Mouse (Mus musculus) G1E (cell line): ENCODE data around the gene Ifnar2. TPM values are rescaled to one million over a fixed set of nuclear protein-coding genes. Genes with fewer than 3 reads are reported as not detected.

Source experiments
- ATAC-seq: 2 replicates; pipeline ENCODE4 v1.8.0; 2016; ENCODE audit warnings: mild to moderate bottlenecking; ENCODE audit not compliant: insufficient number of reproducible peaks, poor library complexity, low FRiP score, severe bottlenecking; ENCODE audit errors: extremely low read depth
- DNase-seq: peaks from one replicate; pipeline ENCODE4 v3.0.0; 2012; ENCODE audit warnings: low spot score
- H3K27me3 ChIP-seq: 2 replicates; pipeline ENCODE4 v1.6.1; 2012; ENCODE audit warnings: mild to moderate bottlenecking, low read length, inconsistent platforms; ENCODE audit not compliant: insufficient read depth
- H3K36me3 ChIP-seq: replicated peaks from 2 replicates; pipeline ENCODE3; 2012; ENCODE audit warnings: mild to moderate bottlenecking, inconsistent platforms
- H3K4me1 ChIP-seq: 2 replicates; pipeline ENCODE4 v1.6.1; 2012; ENCODE audit warnings: low read depth, low read length, inconsistent platforms, mixed read lengths; ENCODE audit not compliant: insufficient read depth
- H3K4me3 ChIP-seq: 2 replicates; pipeline ENCODE4 v1.5.1; 2012; ENCODE audit warnings: low read depth, mild to moderate bottlenecking, inconsistent platforms, low read length, moderate library complexity, mixed read lengths
- H3K9me3 ChIP-seq: replicated peaks from 2 replicates; pipeline ENCODE4 v1.6.1; 2012; ENCODE audit warnings: inconsistent platforms
- CTCF ChIP-seq: IDR thresholded peaks from 2 replicates; pipeline ENCODE4 v1.5.1; 2012; ENCODE audit warnings: low read depth, low read length, inconsistent platforms, mixed read lengths
- GATA1 ChIP-seq: IDR thresholded peaks from 2 replicates; pipeline ENCODE4 v1.6.1; 2012; ENCODE audit warnings: borderline replicate concordance, low read length, inconsistent platforms, mixed read lengths
- GATA2 ChIP-seq: IDR thresholded peaks from 2 replicates; pipeline ENCODE4 v1.6.1; 2012; ENCODE audit warnings: low read depth, low read length, inconsistent platforms, borderline replicate concordance
- POLR2AphosphoS5 ChIP-seq: IDR thresholded peaks from 2 replicates; pipeline ENCODE4 v1.6.1; 2012; ENCODE audit warnings: low read depth, low read length, inconsistent platforms; ENCODE audit not compliant: insufficient replicate concordance
- TAL1 ChIP-seq: conservative IDR thresholded peaks from 2 replicates; pipeline ENCODE4 v1.6.1; 2012; ENCODE audit warnings: low read depth, low read length, inconsistent platforms, mixed read lengths
- polyA plus RNA-seq: library from polyadenylated mRNA; stranded (reverse); fragments of >175 nt; gene quantifications from 2 replicates; pipeline ENCODE4 v1.2.3, GENCODE M21; 2012
- total RNA-seq, 2 experiments: library from RNA; stranded (forward) in 1 of 2; stranded (reverse) in 1 of 2; fragments of 200-1000 nt in 1 of 2; fragments of >200 nt in 1 of 2; fragmentation: Nextera tagmentation in 1 of 2; gene quantifications; 2 replicates each; pipeline ENCODE4 v1.2.3; 2014 to 2017

The Ifnar2 gene
- total and polyA plus RNA-seq, 3 experiments: 27.3 to 186 (median 67.3) TPM

DNA sequence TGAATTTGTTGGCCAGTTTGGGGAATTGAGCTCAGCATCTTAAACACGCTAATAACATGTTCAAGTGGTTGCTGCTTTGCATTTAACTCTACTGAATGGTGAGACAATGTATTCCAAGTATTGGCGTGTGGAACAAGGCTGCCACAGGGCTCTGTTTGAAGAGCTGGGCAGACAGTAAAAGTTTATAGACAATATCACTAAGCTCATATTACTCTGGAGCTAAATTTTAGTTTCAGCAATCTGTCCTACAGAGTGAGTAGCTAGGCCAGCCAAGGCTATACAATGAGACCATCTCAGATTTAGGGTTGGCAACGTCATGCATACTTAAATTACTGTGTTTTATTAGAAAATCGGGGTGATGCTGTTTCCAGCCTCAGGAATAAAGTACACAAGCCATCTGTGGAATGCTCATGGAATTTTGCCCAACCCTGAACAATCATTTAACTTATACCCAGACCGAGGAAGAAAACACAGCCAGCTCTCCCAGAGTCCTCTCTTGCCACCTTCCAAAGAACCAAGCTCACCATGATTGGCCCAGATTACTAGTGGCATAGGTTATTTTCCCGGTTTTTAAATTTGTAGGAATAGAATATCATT is 29.1 kb downstream of the Ifnar2 start:
- ATAC-seq (no peak), DNase-seq (no peak)
- H3K9me3 ChIP-seq: no peaks in the 10 kb centered on the region
- TF ChIP-seq GATA1 (no peak), TAL1 (no peak), GATA2 (no peak), CTCF (no peak), POLR2AphosphoS5 (no peak)
- H3K4me1 ChIP-seq: peaks cover 56% of the 10 kb centered on the region
- no peaks in the 10 kb centered on the region for H3K27me3 ChIP-seq
- peaks cover 72% of the 10 kb centered on the region for H3K36me3 ChIP-seq
- H3K4me3 ChIP-seq: no peak overlapping the region

DNA sequence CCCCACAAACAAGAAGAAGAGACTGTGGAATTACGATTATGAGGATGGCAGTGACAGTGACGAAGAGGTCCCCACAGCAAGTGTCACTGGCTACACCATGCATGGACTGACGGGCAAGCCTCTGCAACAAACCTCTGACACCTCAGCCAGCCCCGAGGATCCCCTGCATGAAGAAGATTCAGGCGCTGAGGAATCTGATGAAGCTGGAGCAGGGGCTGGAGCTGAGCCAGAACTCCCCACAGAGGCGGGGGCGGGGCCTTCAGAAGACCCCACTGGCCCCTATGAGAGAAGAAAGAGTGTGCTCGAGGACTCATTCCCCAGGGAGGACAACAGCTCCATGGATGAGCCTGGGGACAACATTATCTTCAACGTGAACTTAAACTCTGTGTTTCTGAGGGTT is 31.2 kb downstream of the Ifnar2 start:
- TF ChIP-seq POLR2AphosphoS5: no peak
- TF ChIP-seq TAL1: no peak
- TF ChIP-seq GATA1: no peak
- TF ChIP-seq GATA2: no peak
- TF ChIP-seq CTCF: no peak
- H3K36me3 ChIP-seq: peaks cover 69% of the 10 kb centered on the region
- ATAC-seq: no peak

DNA sequence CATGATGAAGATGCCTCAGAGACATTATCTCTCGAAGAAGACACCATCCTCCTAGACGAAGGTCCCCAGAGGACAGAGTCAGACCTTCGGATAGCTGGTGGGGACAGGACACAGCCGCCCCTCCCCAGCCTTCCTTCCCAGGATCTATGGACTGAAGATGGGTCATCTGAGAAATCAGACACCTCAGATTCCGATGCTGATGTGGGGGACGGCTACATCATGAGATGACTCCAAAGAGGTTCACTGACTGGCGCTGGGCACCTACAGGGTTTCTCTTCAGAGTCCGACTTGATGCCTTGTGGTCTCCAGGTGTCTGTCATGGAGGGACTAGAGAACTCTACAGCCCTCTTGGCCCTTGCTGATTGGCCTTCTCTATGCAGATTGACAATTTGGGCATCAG is 31.6 kb downstream of the Ifnar2 start:
- H3K4me1 ChIP-seq: peaks cover 58% of the 10 kb centered on the region
- TF ChIP-seq CTCF (no peak), GATA2 (no peak), TAL1 (no peak), GATA1 (no peak), POLR2AphosphoS5 (no peak)

More for the DNA sequence above, 31.2 kb downstream of the Ifnar2 start:
- Histone ChIP-seq H3K4me3 (no peak overlapping the region), H3K27me3 (no peaks in the 10 kb centered on the region), H3K4me1 (peaks cover 54% of the 10 kb centered on the region), H3K9me3 (no peaks in the 10 kb centered on the region)
- DNase-seq: no peak

DNA sequence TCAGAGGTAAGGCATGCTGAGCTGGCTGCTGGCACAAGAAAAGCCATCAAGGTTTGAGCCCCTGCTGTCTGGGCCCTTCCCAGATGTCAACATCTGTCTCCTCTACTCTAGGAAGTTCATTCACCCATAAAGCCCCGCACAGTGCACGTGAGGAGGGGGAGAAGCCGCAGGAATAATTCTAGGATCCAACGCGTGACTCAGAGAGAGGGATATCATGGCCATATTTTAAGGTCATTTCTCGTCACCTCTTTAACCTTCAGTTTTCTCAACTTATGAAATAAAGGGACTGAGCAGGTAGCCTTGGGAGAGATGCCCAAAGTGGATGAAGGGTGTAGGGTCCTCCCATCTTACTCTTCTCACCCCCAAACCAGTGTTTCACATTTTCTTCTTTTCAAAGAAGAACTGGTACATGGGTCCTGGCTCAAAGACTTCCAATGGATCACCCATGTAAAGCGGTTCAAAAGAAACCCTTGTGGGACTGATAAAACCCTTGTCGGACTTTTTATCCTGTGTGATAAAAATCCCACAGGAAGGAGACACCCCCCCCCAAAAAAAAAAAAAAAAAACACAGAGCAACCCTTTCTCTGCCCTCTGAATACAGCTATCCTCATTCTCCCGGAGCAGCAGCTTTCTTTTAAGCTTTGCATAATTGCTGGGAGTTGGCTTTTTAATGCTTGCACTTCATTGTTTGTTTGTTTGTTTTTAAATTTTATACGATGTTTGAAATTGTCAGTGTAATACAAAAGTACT is 32.4 kb downstream of the Ifnar2 start:
- no peaks in the 10 kb centered on the region for H3K9me3 ChIP-seq
- H3K27me3 ChIP-seq: no peaks in the 10 kb centered on the region
- no peak for TF ChIP-seq CTCF
- no peak for TF ChIP-seq POLR2AphosphoS5
- TF ChIP-seq GATA2: no peak
- no peak for TF ChIP-seq GATA1
- no peak for TF ChIP-seq TAL1
- peaks cover 66% of the 10 kb centered on the region for H3K4me1 ChIP-seq
- H3K4me3 ChIP-seq: no peak overlapping the region; the same call in 1 of the 2 replicates
- no peak for DNase-seq
- H3K36me3 ChIP-seq: peaks cover 74% of the 10 kb centered on the region
- ATAC-seq: no peak

More for the DNA sequence above, 31.6 kb downstream of the Ifnar2 start:
- Histone ChIP-seq H3K4me3 (no peak overlapping the region), H3K9me3 (no peaks in the 10 kb centered on the region), H3K27me3 (no peaks in the 10 kb centered on the region), H3K36me3 (peaks cover 73% of the 10 kb centered on the region)
- ATAC-seq (no peak), DNase-seq (no peak)

DNA sequence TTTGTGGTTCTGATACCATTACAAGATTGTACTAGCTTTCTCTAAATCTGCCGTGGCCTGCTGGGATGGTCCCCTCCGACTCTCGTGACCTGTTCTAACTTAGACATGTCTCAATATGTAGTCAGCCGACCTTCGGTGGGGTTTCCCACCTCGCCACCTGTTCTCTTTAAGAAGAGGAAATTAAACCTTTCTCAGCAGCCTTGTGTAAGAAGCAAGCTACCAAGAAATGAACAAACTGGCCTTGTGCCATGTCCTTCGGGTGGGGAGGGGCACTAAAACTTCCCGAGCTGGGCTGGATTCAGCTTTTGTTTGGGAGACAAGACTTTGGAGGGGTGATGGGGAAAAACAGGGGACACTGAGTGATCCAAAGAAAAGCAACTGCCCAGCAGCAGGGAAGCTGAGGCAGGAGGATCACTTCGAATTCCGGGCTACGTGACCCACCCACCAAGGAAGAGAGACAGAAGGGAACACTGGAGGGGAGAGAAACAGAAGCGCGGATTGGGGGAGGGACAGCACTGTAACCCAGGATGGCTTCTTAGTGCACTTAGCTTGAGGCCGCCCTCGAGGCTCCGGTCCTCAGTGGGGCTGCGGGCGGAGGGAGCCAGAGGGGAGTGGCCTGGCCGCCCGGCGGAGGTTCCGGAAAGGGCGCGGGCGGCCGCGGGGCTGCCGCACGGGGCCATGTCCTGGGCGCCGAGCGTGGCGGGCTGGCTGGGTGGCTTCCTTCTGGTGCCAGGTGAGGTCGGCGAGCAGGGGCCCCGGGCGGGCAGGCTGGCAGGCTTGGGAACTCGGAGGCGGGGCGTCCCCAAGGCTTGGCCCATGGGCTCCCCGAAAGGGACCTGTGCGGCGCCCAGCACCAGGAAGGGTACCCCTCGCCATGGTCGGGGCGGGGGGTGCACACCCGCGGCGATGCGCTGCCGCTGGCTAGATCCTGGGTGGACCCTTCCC is 33.3 kb downstream of the Ifnar2 start, which contains the start of gene Il10rb:
Gene Il10rb, plus strand, starts transcription at position 525 of the 945 bp plus-strand sequence.
- peak; percentile 80 for DNase-seq
- no peak for TF ChIP-seq POLR2AphosphoS5
- no peak for TF ChIP-seq TAL1
- no peak for TF ChIP-seq GATA2
- no peak for TF ChIP-seq GATA1
- no peak for TF ChIP-seq CTCF
- Histone ChIP-seq H3K9me3 (no peaks in the 10 kb centered on the region), H3K36me3 (peaks cover 74% of the 10 kb centered on the region), H3K27me3 (no peaks in the 10 kb centered on the region), H3K4me1 (peaks cover 71% of the 10 kb centered on the region), H3K4me3 (peak within 1 kb of the TSS; percentile 91)
- ATAC-seq: peak; percentile 89
